Mouse (Mus musculus) bone marrow, adult 2 months (tissue): ENCODE data around the gene Tex44.

Experiments
- CTCF ChIP-seq: fragments of 200-500 bp; IDR thresholded peaks from 2 replicates; pipeline ENCODE4 v1.5.1; 2011; ENCODE audit warnings: low read length, control low read depth; ENCODE audit not compliant: control insufficient read depth, insufficient read depth
- POLR2A ChIP-seq: fragments of 200-500 bp; IDR thresholded peaks from 2 replicates; pipeline ENCODE4 v1.6.1; 2011; ENCODE audit warnings: low read depth, mild to moderate bottlenecking, control low read depth, low read length, borderline replicate concordance; ENCODE audit not compliant: control insufficient read depth

DNA sequence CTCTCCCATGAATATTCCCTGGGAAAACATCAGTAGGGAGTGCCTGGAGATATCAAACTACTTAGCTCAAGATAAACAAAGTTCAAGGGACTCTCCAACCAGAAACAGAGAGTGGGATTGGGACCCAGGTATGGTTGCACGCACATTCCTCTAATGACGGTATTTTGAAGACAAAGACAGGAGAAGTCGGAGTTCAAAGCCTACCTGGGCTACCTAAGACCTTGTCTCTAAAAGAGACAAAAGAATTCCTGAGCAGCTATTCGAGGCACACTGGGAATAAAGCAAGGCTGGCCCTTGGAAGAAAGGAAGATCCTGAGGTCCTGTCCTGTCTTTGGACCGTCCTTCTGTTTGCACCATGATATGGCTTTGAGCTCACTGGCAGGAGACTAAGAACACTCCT lies 26.6 kb downstream of the Tex44 start:
- no peak for TF ChIP-seq POLR2A
- no peak for TF ChIP-seq CTCF
